Mouse (Mus musculus): ENCODE data around the gene Npas1. TPM values are rescaled to one million over a fixed set of nuclear protein-coding genes. Genes with fewer than 3 reads are reported as not detected.

The Npas1 gene
- polyA plus RNA-seq, 1 experiment from 2014 or later: 6.4 TPM

DNA sequence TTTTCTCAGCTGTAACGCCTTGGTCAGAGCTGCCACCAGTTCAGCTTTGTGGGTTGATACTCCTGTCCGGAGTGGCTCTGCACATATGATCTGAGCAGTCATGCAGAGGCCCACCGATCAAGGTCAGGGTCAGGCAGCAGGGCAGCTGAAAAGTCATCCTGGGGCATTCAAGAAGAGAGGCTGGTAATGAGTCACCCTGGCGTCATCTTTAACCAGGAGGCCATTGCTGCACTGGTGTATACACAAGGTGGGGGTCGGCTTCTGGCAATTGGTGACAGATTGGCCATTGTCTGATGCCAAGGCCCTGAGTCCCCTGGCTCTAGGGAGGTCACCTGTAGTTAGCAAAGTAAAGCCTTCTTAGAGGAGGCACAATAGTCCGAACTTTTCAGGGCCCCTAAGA, 25.9 kb downstream of the Npas1 start:
- Histone ChIP-seq H3K4me2 (ENCODE audit: low read length) (no peak overlapping the region), H3K4me1 (ENCODE audit: control insufficient read depth, insufficient read depth, low read length) (peaks cover 8% of the 10 kb centered on the region), H3K27ac (ENCODE audit: low read length) (no peak overlapping the region), H3K9me3 (replicated peaks; ENCODE audit: control insufficient read depth, low read length, poor library complexity, severe bottlenecking) (no peaks in the 10 kb centered on the region), H3K4me3 (ENCODE audit: low read depth, low read length) (no peak overlapping the region), H3K9ac (ENCODE audit: low read depth, low read length) (no peak overlapping the region), H3K36me3 (ENCODE audit: control insufficient read depth, insufficient read depth, low read length) (peaks cover 3% of the 10 kb centered on the region; the same call in 1 of the 2 replicates), H3K27me3 (ENCODE audit: control insufficient read depth, insufficient read depth, low read depth, low read length) (no peaks in the 10 kb centered on the region)
- 76% methylated on average over 6 of the region's 6 CpGs for WGBS
- ATAC-seq: no peak

DNA sequence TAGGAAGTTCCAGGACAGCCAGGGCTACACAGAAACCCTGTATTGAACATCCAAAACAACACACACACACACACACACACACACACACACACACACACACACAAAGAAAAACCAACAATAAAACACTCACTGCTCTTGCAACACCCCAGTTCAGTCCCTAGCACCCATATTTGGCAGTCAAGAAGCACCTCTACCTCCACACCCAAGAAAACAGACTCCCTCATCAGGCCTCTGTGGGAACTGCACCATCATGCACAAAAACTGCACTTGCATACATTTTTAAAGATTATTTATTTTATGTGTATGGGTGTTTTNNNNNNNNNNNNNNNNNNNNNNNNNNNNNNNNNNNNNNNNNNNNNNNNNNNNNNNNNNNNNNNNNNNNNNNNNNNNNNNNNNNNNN, 36.3 kb downstream of the Npas1 start:
- Histone ChIP-seq H3K4me1 (ENCODE audit: control insufficient read depth, insufficient read depth, low read length) (no peaks in the 10 kb centered on the region), H3K36me3 (ENCODE audit: control insufficient read depth, insufficient read depth, low read length) (0 out of 2 replicates have a peak, but pooled peaks cover 2% of the 10 kb centered on the region), H3K27me3 (ENCODE audit: control insufficient read depth, insufficient read depth, low read depth, low read length) (no peaks in the 10 kb centered on the region), H3K9me3 (replicated peaks; ENCODE audit: control insufficient read depth, low read length, poor library complexity, severe bottlenecking) (no peaks in the 10 kb centered on the region), H3K27ac (ENCODE audit: low read length) (no peak overlapping the region), H3K9ac (ENCODE audit: low read depth, low read length) (no peak overlapping the region), H3K4me3 (ENCODE audit: low read depth, low read length) (no peak overlapping the region), H3K4me2 (ENCODE audit: low read length) (no peak overlapping the region)
- no peak for ATAC-seq

DNA sequence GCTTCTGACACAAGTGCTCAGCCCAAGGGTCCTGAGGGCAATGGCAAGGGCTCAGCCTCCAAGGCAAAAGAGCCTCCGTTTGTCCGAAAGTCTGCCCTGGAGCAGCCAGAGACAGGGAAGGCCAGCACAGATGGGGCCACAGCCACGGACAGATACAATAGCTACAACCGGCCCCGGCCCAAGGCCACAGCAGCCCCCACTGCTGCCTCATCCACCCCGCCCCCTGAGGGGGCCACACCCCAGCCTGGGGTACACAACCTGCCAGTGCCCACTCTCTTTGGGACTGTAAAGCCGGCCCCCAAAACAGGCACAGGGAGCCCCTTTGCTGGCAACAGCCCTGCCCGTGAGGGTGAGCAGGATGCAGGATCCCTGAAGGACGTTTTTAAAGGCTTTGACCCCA, 42.4 kb downstream of the Npas1 start:
- WGBS: 91% methylated on average over 9 of the region's 9 CpGs
- Histone ChIP-seq H3K36me3 (ENCODE audit: control insufficient read depth, insufficient read depth, low read length) (peaks cover 48% of the 10 kb centered on the region), H3K27ac (ENCODE audit: low read length) (no peak overlapping the region), H3K9ac (ENCODE audit: low read depth, low read length) (no peak overlapping the region), H3K9me3 (replicated peaks; ENCODE audit: control insufficient read depth, low read length, poor library complexity, severe bottlenecking) (no peaks in the 10 kb centered on the region), H3K27me3 (ENCODE audit: control insufficient read depth, insufficient read depth, low read depth, low read length) (no peaks in the 10 kb centered on the region), H3K4me3 (ENCODE audit: low read depth, low read length) (no peak overlapping the region), H3K4me1 (ENCODE audit: control insufficient read depth, insufficient read depth, low read length) (no peaks in the 10 kb centered on the region), H3K4me2 (ENCODE audit: low read length) (no peak overlapping the region)
- no peak for ATAC-seq

DNA sequence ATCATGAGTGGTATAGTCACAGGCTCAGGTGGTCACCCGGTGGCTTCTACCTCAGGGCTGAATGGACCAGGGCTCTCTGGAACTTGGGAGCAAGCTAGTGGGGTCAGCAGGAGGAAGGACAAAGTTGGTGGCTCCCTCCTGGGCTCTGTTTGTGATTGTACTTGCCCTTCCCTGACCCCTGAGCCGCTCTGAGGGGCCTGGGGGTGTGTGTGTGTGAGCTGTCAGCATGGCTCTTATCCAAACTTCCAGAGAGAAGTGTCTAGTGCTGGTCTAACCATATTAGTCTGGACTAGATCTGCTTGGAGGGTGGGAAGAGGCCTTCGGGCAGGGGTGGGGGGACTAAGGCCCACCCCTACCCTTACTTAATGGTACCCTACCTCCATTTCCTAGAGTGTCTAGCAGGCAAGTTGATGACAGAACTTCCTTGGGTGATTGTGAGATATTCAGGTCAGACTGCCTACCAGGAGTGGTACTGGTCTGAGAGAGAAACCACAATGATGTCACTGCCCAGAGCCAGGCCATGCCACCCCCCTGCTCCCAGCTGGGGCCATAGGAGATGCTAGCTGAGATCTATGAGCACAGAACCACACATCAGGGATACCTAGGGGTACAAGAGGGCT, 44.1 kb downstream of the Npas1 start:
- peaks cover 64% of the 10 kb centered on the region for H3K36me3 ChIP-seq (ENCODE audit: control insufficient read depth, insufficient read depth, low read length)
- 81% methylated on average over 3 of the region's 3 CpGs for WGBS
- H3K27ac ChIP-seq (ENCODE audit: low read length): no peak overlapping the region
- ATAC-seq: no peak
- no peaks in the 10 kb centered on the region for H3K4me1 ChIP-seq (ENCODE audit: control insufficient read depth, insufficient read depth, low read length)
- H3K9me3 ChIP-seq (replicated peaks; ENCODE audit: control insufficient read depth, low read length, poor library complexity, severe bottlenecking): no peaks in the 10 kb centered on the region
- H3K9ac ChIP-seq (ENCODE audit: low read depth, low read length): no peak overlapping the region
- H3K4me2 ChIP-seq (ENCODE audit: low read length): no peak overlapping the region
- H3K27me3 ChIP-seq (ENCODE audit: control insufficient read depth, insufficient read depth, low read depth, low read length): no peaks in the 10 kb centered on the region
- H3K4me3 ChIP-seq (ENCODE audit: low read depth, low read length): no peak overlapping the region

DNA sequence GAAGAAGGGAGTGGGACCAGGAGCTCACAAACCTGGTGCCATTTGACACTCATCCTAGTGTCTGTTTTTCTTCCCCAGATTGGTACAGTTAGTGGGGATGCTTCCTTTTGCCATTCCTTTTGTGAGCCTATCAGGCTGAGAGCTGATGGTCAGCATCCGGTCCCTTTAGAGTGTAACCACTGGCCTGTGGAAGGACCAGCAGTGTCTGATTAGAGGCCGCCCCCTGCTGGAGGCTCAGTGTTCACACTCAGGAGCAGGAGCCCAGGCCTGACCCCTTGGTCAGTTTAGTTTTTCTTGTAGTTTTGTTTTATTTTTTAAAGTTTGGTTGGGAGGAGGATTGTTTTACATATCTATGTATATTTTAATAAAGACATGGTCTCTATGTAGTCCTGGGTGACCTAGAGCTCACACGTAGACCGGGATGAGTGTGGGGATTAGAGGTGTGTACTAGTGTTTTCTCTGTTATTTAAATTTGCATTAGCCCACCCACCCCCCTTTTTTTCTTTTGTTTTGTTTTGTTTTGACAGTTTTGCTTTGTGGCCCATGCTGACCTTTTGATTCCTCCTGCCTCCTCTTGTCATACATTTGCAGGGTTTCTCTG, 51.3 kb downstream of the Npas1 start:
- WGBS: 51% methylated on average over 4 of the region's 4 CpGs
- Histone ChIP-seq H3K9ac (ENCODE audit: low read depth, low read length) (no peak overlapping the region), H3K27ac (ENCODE audit: low read length) (no peak overlapping the region), H3K27me3 (ENCODE audit: control insufficient read depth, insufficient read depth, low read depth, low read length) (no peaks in the 10 kb centered on the region), H3K4me2 (ENCODE audit: low read length) (no peak overlapping the region), H3K9me3 (replicated peaks; ENCODE audit: control insufficient read depth, low read length, poor library complexity, severe bottlenecking) (no peaks in the 10 kb centered on the region), H3K36me3 (ENCODE audit: control insufficient read depth, insufficient read depth, low read length) (peaks cover 64% of the 10 kb centered on the region), H3K4me1 (ENCODE audit: control insufficient read depth, insufficient read depth, low read length) (no peaks in the 10 kb centered on the region), H3K4me3 (ENCODE audit: low read depth, low read length) (no peak overlapping the region)
- ATAC-seq: peak; percentile 67; the same call in 1 of the 2 replicates

DNA sequence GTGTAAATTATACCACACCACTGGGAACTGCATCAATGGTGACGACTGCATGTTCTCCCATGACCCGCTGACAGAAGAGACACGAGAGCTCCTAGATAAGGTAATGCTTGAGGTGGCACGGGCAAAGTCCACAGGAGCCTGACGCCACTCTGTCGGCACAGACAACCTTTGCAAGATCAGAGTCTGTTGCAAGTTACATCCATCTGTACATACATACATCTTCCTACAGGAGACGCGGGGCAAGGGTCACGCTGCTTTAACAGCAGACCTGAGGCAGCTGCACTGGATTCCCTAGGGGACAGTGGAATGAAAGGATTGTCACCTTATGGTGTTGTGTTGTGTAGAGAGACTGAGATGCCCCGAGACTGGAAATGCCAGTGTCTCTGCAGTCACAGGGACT, 51.8 kb downstream of the Npas1 start:
- Histone ChIP-seq H3K4me1 (ENCODE audit: control insufficient read depth, insufficient read depth, low read length) (no peaks in the 10 kb centered on the region), H3K27me3 (ENCODE audit: control insufficient read depth, insufficient read depth, low read depth, low read length) (no peaks in the 10 kb centered on the region), H3K36me3 (ENCODE audit: control insufficient read depth, insufficient read depth, low read length) (peaks cover 68% of the 10 kb centered on the region), H3K27ac (ENCODE audit: low read length) (no peak overlapping the region), H3K9ac (ENCODE audit: low read depth, low read length) (no peak overlapping the region), H3K4me2 (ENCODE audit: low read length) (no peak overlapping the region), H3K4me3 (ENCODE audit: low read depth, low read length) (no peak overlapping the region), H3K9me3 (replicated peaks; ENCODE audit: control insufficient read depth, low read length, poor library complexity, severe bottlenecking) (no peaks in the 10 kb centered on the region)
- ATAC-seq: no peak
- WGBS: 94% methylated on average over 10 of the region's 10 CpGs

DNA sequence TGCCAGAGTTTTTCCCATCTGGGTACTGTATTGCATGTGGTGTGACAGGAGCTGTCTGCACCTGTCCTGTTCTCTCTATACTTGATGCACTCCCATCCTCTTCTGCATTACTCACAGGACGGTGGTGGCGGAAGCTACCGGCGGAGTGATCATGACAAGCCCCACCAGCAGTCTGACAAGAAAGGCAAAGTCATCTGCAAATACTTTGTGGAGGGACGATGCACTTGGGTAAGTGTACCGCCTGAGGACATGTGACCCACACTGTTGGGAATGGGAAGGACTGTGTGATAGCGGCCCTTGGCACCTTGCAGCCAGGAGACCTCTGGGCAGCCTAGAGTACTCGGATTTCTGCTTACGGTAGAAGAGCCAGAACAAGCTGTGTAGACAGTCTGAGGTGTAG, 53.8 kb downstream of the Npas1 start:
- no peaks in the 10 kb centered on the region for H3K27me3 ChIP-seq (ENCODE audit: control insufficient read depth, insufficient read depth, low read depth, low read length)
- H3K4me2 ChIP-seq (ENCODE audit: low read length): no peak overlapping the region
- peaks cover 59% of the 10 kb centered on the region for H3K36me3 ChIP-seq (ENCODE audit: control insufficient read depth, insufficient read depth, low read length)
- no peak overlapping the region for H3K4me3 ChIP-seq (ENCODE audit: low read depth, low read length)
- H3K27ac ChIP-seq (ENCODE audit: low read length): no peak overlapping the region
- no peaks in the 10 kb centered on the region for H3K4me1 ChIP-seq (ENCODE audit: control insufficient read depth, insufficient read depth, low read length)
- no peak for ATAC-seq
- no peak overlapping the region for H3K9ac ChIP-seq (ENCODE audit: low read depth, low read length)
- H3K9me3 ChIP-seq (replicated peaks; ENCODE audit: control insufficient read depth, low read length, poor library complexity, severe bottlenecking): no peaks in the 10 kb centered on the region
- WGBS: 92% methylated on average over 9 of the region's 9 CpGs

DNA sequence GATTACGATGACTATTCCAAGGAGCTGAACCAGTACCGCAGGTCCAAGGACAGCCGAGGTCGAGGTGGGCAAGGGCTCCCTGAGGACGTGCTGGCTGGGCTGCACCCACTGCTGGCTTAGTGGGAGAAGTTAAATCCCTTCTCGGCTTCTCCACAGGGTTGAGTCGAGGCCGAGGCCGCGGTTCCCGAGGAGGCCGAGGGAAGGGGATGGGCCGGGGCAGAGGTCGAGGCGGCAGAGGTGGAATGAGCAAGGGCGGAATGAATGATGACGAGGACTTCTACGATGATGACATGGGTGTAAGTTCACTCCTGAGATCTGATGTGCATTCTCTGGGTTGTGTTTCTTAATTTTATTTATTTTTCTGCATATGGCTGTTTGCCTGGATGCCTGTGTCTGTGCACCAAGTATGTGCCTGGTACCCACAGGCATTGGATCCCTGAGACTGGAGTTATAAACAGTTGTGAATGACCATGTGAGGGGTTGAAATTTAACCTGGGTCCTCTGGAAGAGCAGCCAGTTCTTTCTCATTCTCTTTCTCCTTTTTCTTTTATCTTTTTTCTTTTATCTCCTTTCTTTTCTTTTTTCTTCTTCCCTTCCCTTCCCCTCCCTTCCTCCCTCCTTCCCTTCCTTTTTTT, 55.2 kb downstream of the Npas1 start:
- no peaks in the 10 kb centered on the region for H3K9me3 ChIP-seq (replicated peaks; ENCODE audit: control insufficient read depth, low read length, poor library complexity, severe bottlenecking)
- H3K4me3 ChIP-seq (ENCODE audit: low read depth, low read length): no peak overlapping the region
- H3K36me3 ChIP-seq (ENCODE audit: control insufficient read depth, insufficient read depth, low read length): peaks cover 54% of the 10 kb centered on the region
- no peak for ATAC-seq
- H3K27me3 ChIP-seq (ENCODE audit: control insufficient read depth, insufficient read depth, low read depth, low read length): no peaks in the 10 kb centered on the region
- H3K4me1 ChIP-seq (ENCODE audit: control insufficient read depth, insufficient read depth, low read length): no peaks in the 10 kb centered on the region
- no peak overlapping the region for H3K4me2 ChIP-seq (ENCODE audit: low read length)
- H3K9ac ChIP-seq (ENCODE audit: low read depth, low read length): no peak overlapping the region
- 87% methylated on average over 18 of the region's 18 CpGs for WGBS
- H3K27ac ChIP-seq (ENCODE audit: low read length): no peak overlapping the region

DNA sequence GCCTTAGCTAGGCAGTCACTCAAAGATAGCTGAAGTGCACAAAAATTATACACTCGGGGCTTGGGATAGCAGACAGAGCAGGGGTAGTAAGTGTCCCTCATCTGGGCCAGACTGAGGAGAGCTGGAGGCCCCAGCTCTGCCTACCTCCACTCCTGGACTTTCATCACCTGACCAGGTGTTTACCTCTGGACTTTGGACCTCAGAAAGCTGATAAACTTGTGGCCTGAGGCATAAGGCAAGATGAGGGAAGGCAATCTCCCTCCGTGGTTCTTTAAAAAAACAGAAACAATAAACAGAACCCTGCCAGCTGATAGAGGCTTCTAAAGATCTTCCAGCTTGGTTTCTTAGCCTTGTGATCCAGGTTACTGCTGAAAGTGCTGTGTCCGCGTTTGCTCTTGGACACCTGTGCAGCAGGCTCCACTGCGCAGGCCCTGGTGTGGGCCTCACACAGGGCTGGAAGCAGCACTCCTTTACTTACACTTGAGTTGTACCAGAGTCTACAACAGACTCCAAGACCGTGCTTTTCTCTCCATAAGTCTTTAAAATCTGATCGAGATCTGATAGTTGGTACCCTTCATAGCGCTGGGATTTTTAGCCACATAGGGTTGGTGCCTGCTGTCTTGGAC, 56.9 kb downstream of the Npas1 start:
- H3K4me2 ChIP-seq (ENCODE audit: low read length): no peak overlapping the region
- no peaks in the 10 kb centered on the region for H3K27me3 ChIP-seq (ENCODE audit: control insufficient read depth, insufficient read depth, low read depth, low read length)
- no peaks in the 10 kb centered on the region for H3K9me3 ChIP-seq (replicated peaks; ENCODE audit: control insufficient read depth, low read length, poor library complexity, severe bottlenecking)
- peaks cover 49% of the 10 kb centered on the region for H3K36me3 ChIP-seq (ENCODE audit: control insufficient read depth, insufficient read depth, low read length)
- no peaks in the 10 kb centered on the region for H3K4me1 ChIP-seq (ENCODE audit: control insufficient read depth, insufficient read depth, low read length)
- 96% methylated on average over 8 of the region's 8 CpGs for WGBS
- H3K4me3 ChIP-seq (ENCODE audit: low read depth, low read length): no peak overlapping the region
- H3K9ac ChIP-seq (ENCODE audit: low read depth, low read length): no peak overlapping the region
- ATAC-seq: no peak
- H3K27ac ChIP-seq (ENCODE audit: low read length): no peak overlapping the region

All from midbrain, embryonic 16.5 days (tissue).